Mouse (Mus musculus) liver, postnatal 0 days (tissue): ENCODE measurements around the gene Rev1. TPM values are rescaled to one million over a fixed set of nuclear protein-coding genes. Genes with fewer than 3 reads are reported as not detected.

Source experiments
- ATAC-seq: fragments of 200-750 bp; cut with Nextera tagmentation; 2 replicates; pipeline ENCODE4 v1.8.0; 2017; ENCODE audit warnings: mild to moderate bottlenecking, moderate library complexity
- DNase-seq: peaks from one replicate; pipeline ENCODE4 v3.0.0-alpha.2; 2016
- H3K27ac ChIP-seq: fragments of 300-500 bp; sonication (generic); 2 replicates; pipeline ENCODE4 v1.5.1; 2014; ENCODE audit warnings: antibody characterized with exemption, moderate library complexity, mild to moderate bottlenecking, low read depth
- H3K27me3 ChIP-seq: fragments of 300-500 bp; sonication (generic); 2 replicates; pipeline ENCODE4 v1.6.1; 2014; ENCODE audit warnings: low read length, control low read depth, mixed read lengths; ENCODE audit not compliant: insufficient read depth
- H3K36me3 ChIP-seq: fragments of 300-500 bp; sonication (generic); replicated peaks from 2 replicates; pipeline ENCODE4 v1.6.1; 2014; ENCODE audit warnings: mild to moderate bottlenecking, control low read depth, low read length, moderate library complexity, mixed read lengths; ENCODE audit not compliant: insufficient read depth
- H3K4me1 ChIP-seq: fragments of 300-500 bp; sonication (generic); 2 replicates; pipeline ENCODE4 v1.6.1; 2014; ENCODE audit warnings: antibody characterized with exemption, mild to moderate bottlenecking, control low read depth; ENCODE audit not compliant: insufficient read depth
- H3K4me2 ChIP-seq: fragments of 300-500 bp; sonication (generic); 2 replicates; pipeline ENCODE4 v1.6.1; 2014; ENCODE audit warnings: low read depth, mild to moderate bottlenecking, low read length, moderate library complexity, mixed read lengths
- H3K4me3 ChIP-seq: fragments of 300-500 bp; sonication (generic); 2 replicates; pipeline ENCODE4 v1.5.1; 2014; ENCODE audit warnings: low read depth, low read length
- H3K9ac ChIP-seq: fragments of 300-500 bp; sonication (generic); replicated peaks from 2 replicates; pipeline ENCODE4 v1.6.1; 2014; ENCODE audit warnings: mild to moderate bottlenecking, moderate library complexity
- H3K9me3 ChIP-seq: fragments of 300-500 bp; sonication (generic); 2 replicates; pipeline ENCODE4 v1.6.1; 2016; ENCODE audit warnings: mild to moderate bottlenecking, control low read depth, low read length, mixed read lengths
- CTCF ChIP-seq: sonication (generic); IDR thresholded peaks from 2 replicates; pipeline ENCODE4 v1.5.1; 2016; ENCODE audit warnings: antibody characterized with exemption, low read depth
- EP300 ChIP-seq: IDR thresholded peaks from 2 replicates; pipeline ENCODE4 v1.6.1; 2016; ENCODE audit warnings: antibody characterized with exemption, low read depth, mild to moderate bottlenecking
- WGBS: fragments of 180-500 bp; shearing (Covaris S2); extraction: QIAGEN DNeasy Blood & Tissue Kit; methylation state at CpG from one replicate; pipeline ENCODE4 v1.1.7; 2014; ENCODE audit not compliant: insufficient replicate concordance; 5-methylcytosine and 5-hydroxymethylcytosine counted together
- polyA plus RNA-seq: library from polyadenylated mRNA; unstranded; fragments of >200 nt; fragmentation: Nextera tagmentation; extraction: Ambion mirVana; gene quantifications from 2 replicates; pipeline ENCODE4 v1.2.1, GENCODE M21; 2015

The Rev1 gene
- 8.1 and 8.8 TPM in 2 replicates for polyA plus RNA-seq

GRCm38 (mm10) chr1:38129501-38130267 is at the start of gene Rev1:
TSS of gene Rev1 (minus strand) at chr1:38129801.
- WGBS: under 1% methylated on average over 73 of the region's 122 CpGs
- H3K4me3 ChIP-seq: peak within 1 kb of the TSS; percentile 87
- H3K27me3 ChIP-seq: no peaks in the 10 kb centered on the region
- H3K36me3 ChIP-seq: no peaks in the 10 kb centered on the region
- DNase-seq (peak; percentile 94), ATAC-seq (peak; percentile 90)
- H3K4me1 ChIP-seq: peaks cover 21% of the 10 kb centered on the region
- TF ChIP-seq CTCF (peak; percentile 97), EP300 (no peak)
- H3K9ac ChIP-seq: peak within 1 kb of the TSS; percentile 89
- H3K27ac ChIP-seq: peak within 1 kb of the TSS; percentile 96
- H3K4me2 ChIP-seq: peak within 1 kb of the TSS; percentile 85
- no peaks in the 10 kb centered on the region for H3K9me3 ChIP-seq

GRCm38 (mm10) chr1:38178929-38179328 is 49.3 kb upstream of the Rev1 start:
- no peak overlapping the region for H3K4me2 ChIP-seq
- H3K9ac ChIP-seq: no peak overlapping the region
- H3K27me3 ChIP-seq: no peaks in the 10 kb centered on the region
- TF ChIP-seq EP300: no peak
- TF ChIP-seq CTCF: no peak
- WGBS: 85% methylated on average over 8 of the region's 8 CpGs
- H3K4me3 ChIP-seq: no peak overlapping the region
- DNase-seq (no peak), ATAC-seq (no peak)
- H3K36me3 ChIP-seq: no peaks in the 10 kb centered on the region
- H3K9me3 ChIP-seq: no peaks in the 10 kb centered on the region
- H3K4me1 ChIP-seq: no peaks in the 10 kb centered on the region
- H3K27ac ChIP-seq: no peak overlapping the region

- Histone ChIP-seq H3K4me3 (no peak overlapping the region), H3K4me2 (no peak overlapping the region), H3K27ac (no peak overlapping the region), H3K36me3 (no peaks in the 10 kb centered on the region), H3K27me3 (no peaks in the 10 kb centered on the region), H3K9me3 (no peaks in the 10 kb centered on the region), H3K4me1 (no peaks in the 10 kb centered on the region), H3K9ac (no peak overlapping the region)
- ATAC-seq: peak; percentile 99
- TF ChIP-seq EP300 (no peak), CTCF (no peak)
- 60% methylated on average over 7 of the region's 7 CpGs for WGBS
- DNase-seq: peak; percentile 59
Measured at GRCm38 (mm10) chr1:38176077-38176476, 46.5 kb upstream of the Rev1 start.

GRCm38 (mm10) chr1:38171874-38172273 is 42.3 kb upstream of the Rev1 start:
- Histone ChIP-seq H3K27ac (no peak overlapping the region), H3K4me2 (no peak overlapping the region), H3K27me3 (no peaks in the 10 kb centered on the region), H3K4me3 (no peak overlapping the region), H3K9me3 (no peaks in the 10 kb centered on the region), H3K36me3 (no peaks in the 10 kb centered on the region), H3K4me1 (no peaks in the 10 kb centered on the region), H3K9ac (no peak overlapping the region)
- TF ChIP-seq CTCF (no peak), EP300 (no peak)
- no peak for DNase-seq
- no peak for ATAC-seq
- 84% methylated on average over 4 of the region's 4 CpGs for WGBS

GRCm38 (mm10) chr1:38165696-38166095 is 36.1 kb upstream of the Rev1 start:
- H3K4me1 ChIP-seq: no peaks in the 10 kb centered on the region
- no peak overlapping the region for H3K4me2 ChIP-seq
- no peaks in the 10 kb centered on the region for H3K9me3 ChIP-seq
- ATAC-seq (no peak), DNase-seq (no peak)
- 52% methylated on average over 2 of the region's 2 CpGs for WGBS
- no peak overlapping the region for H3K4me3 ChIP-seq
- no peaks in the 10 kb centered on the region for H3K36me3 ChIP-seq
- TF ChIP-seq EP300: no peak
- no peak for TF ChIP-seq CTCF
- no peaks in the 10 kb centered on the region for H3K27me3 ChIP-seq
- no peak overlapping the region for H3K9ac ChIP-seq
- no peak overlapping the region for H3K27ac ChIP-seq

- H3K4me1 ChIP-seq: no peaks in the 10 kb centered on the region
Measured at GRCm38 (mm10) chr1:38150086-38150485, 20.5 kb upstream of the Rev1 start.

More at GRCm38 (mm10) chr1:38150086-38150485, 20.5 kb upstream of the Rev1 start:
- no peak for DNase-seq
- Histone ChIP-seq H3K9me3 (no peaks in the 10 kb centered on the region), H3K36me3 (no peaks in the 10 kb centered on the region), H3K9ac (no peak overlapping the region), H3K4me2 (no peak overlapping the region), H3K4me3 (no peak overlapping the region), H3K27ac (no peak overlapping the region; the same call in 1 of the 2 replicates), H3K27me3 (no peaks in the 10 kb centered on the region)
- TF ChIP-seq CTCF (no peak), EP300 (no peak)
- 75% methylated on average over 5 of the region's 5 CpGs for WGBS
- no peak for ATAC-seq
